Mouse (Mus musculus): Measurements from ENCODE around the gene Inhbc. TPM values are rescaled to one million over a fixed set of nuclear protein-coding genes. Genes with fewer than 3 reads are reported as not detected.

Gene Inhbc
- polyA plus RNA-seq, 1 experiment from 2014 or later = not detected

DNA sequence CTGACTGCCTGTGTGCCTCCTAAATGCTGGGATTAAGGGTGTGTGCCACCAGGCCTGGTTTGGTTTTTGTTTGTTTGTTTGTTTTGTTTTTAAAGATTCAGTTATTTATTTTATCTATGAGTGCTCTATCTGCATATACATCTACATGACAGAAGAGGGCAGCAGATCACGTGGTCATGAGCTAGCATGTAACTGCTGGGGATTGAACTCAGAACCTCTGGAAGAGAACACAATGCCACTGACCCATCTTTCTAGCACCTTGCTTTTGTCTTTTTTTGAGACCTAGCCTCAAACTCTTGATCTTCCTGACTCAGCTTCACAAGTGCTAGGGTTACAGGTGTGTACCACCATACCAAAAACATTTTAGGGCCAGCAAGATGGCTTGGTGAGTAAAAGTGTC, 35.0 kb downstream of the Inhbc start:
- ATAC-seq = no peak
- Histone ChIP-seq H3K27ac (ENCODE audit: low read depth, low read length) (no peak overlapping the region), H3K4me1 (replicated peaks; ENCODE audit: control insufficient read depth, insufficient read depth, low read length) (peaks cover 6% of the 10 kb centered on the region; the same call in 1 of the 2 replicates), H3K36me3 (ENCODE audit: control insufficient read depth, insufficient read depth) (peaks cover 5% of the 10 kb centered on the region; the same call in 1 of the 2 replicates), H3K9ac (ENCODE audit: low read depth, low read length) (no peak overlapping the region), H3K27me3 (replicated peaks; ENCODE audit: control insufficient read depth, insufficient read depth, low read length) (peaks cover 10% of the 10 kb centered on the region), H3K4me3 (ENCODE audit: low read depth, low read length) (no peak overlapping the region), H3K4me2 (replicated peaks; ENCODE audit: low read depth) (no peak overlapping the region), H3K9me3 (ENCODE audit: control insufficient read depth) (no peaks in the 10 kb centered on the region)
- WGBS = 56% methylated on average over 1 of the region's 1 CpGs
- TF ChIP-seq CTCF (IDR thresholded peaks at IDR 0.05; ENCODE audit: low read depth) = peak; percentile 15; the same call in 1 of the 2 replicates

DNA sequence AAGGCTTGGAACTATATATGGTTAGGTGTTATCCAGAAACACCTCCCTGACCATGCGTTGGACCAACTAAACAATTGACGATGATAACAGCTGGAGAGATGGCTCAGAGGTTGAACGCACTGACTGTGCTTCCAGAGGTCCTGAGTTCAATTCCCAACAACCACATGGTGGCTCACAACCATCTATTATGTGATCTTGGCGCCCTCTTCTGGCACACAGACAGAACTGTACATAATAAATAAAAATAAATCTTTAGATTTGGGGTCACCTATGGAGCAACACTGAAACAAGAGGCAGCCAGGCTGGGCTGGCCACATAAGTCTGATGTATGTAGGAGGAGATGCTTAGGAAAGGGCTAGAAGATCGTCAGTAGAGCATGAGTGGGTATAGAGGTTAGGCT, 37.1 kb downstream of the Inhbc start:
- Histone ChIP-seq H3K4me3 (ENCODE audit: low read depth, low read length) (no peak overlapping the region), H3K9me3 (ENCODE audit: control insufficient read depth) (no peaks in the 10 kb centered on the region), H3K4me1 (replicated peaks; ENCODE audit: control insufficient read depth, insufficient read depth, low read length) (no peaks in the 10 kb centered on the region), H3K36me3 (ENCODE audit: control insufficient read depth, insufficient read depth) (peaks cover 5% of the 10 kb centered on the region; the same call in 1 of the 2 replicates), H3K27ac (ENCODE audit: low read depth, low read length) (no peak overlapping the region), H3K4me2 (replicated peaks; ENCODE audit: low read depth) (no peak overlapping the region), H3K27me3 (replicated peaks; ENCODE audit: control insufficient read depth, insufficient read depth, low read length) (no peaks in the 10 kb centered on the region; the same call in 1 of the 2 replicates), H3K9ac (ENCODE audit: low read depth, low read length) (no peak overlapping the region)
- ATAC-seq = no peak
- peak; percentile 65 for TF ChIP-seq CTCF (IDR thresholded peaks at IDR 0.05; ENCODE audit: low read depth)
- WGBS = 71% methylated on average over 5 of the region's 5 CpGs

DNA sequence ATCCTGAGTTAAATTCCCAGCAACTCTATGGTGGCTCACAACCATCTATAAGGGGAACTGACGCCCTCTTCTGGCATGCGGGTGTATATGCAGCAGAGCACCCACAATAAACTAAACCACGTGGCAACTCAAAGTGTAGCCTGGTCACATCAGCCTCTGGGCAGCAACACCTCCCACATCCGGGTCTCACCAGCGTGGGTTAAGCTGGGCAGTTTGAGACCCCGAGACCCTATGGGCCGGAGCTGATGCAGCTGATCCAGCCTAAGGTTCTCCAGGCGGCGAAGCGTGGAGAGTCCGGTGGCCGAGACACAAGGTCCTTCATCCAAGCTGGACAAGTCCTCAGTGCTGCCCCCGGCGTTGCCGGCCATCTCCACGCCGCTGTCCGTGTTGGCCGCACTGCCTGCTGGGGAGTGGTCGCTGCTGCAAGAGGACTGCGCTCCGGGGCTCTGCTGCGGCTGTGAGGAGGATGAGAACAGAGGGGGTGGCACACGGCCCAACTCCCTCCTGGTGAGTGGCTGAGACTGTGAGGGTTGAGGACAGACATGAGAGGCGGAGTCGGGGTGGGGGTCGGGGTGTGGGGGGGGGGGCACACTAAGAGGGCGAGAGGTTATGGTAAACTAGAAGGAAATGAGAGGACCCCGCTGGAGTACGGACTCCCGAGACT, 37.9 kb downstream of the Inhbc start:
- peaks cover 2% of the 10 kb centered on the region; the same call in 1 of the 2 replicates for H3K27me3 ChIP-seq (replicated peaks; ENCODE audit: control insufficient read depth, insufficient read depth, low read length)
- no peak overlapping the region for H3K4me2 ChIP-seq (replicated peaks; ENCODE audit: low read depth)
- peak; percentile 50 for TF ChIP-seq CTCF (IDR thresholded peaks at IDR 0.05; ENCODE audit: low read depth)
- no peak overlapping the region for H3K27ac ChIP-seq (ENCODE audit: low read depth, low read length)
- ATAC-seq = peak; percentile 37; the same call in 1 of the 2 replicates
- H3K36me3 ChIP-seq (ENCODE audit: control insufficient read depth, insufficient read depth) = peaks cover 5% of the 10 kb centered on the region; the same call in 1 of the 2 replicates
- no peak overlapping the region for H3K9ac ChIP-seq (ENCODE audit: low read depth, low read length)
- H3K4me1 ChIP-seq (replicated peaks; ENCODE audit: control insufficient read depth, insufficient read depth, low read length) = no peaks in the 10 kb centered on the region
- H3K4me3 ChIP-seq (ENCODE audit: low read depth, low read length) = no peak overlapping the region
- H3K9me3 ChIP-seq (ENCODE audit: control insufficient read depth) = no peaks in the 10 kb centered on the region
- 35% methylated on average over 29 of the region's 31 CpGs for WGBS

DNA sequence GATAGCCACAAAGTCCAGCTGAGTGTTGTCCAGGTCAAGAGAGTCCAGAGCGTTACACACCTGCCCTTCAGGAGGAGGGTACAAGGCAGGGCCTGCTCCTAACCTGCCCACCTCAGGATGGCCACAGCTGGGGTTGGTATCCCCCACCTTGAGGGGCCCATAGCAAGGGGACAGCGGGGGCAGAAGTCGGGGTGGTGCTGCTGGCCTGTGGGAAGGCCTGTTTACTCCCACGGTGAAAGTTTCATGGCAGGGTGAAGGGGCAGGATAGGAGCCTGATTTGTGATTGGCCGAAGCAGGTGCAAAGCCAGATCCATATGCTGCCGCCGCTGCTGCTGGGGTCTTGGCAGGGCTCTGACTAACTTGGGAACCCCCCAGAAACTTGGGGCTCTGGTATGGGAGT, 40.0 kb downstream of the Inhbc start:
- Histone ChIP-seq H3K27me3 (replicated peaks; ENCODE audit: control insufficient read depth, insufficient read depth, low read length) (peaks cover 3% of the 10 kb centered on the region; the same call in 1 of the 2 replicates), H3K9ac (ENCODE audit: low read depth, low read length) (no peak overlapping the region), H3K27ac (ENCODE audit: low read depth, low read length) (no peak overlapping the region), H3K4me1 (replicated peaks; ENCODE audit: control insufficient read depth, insufficient read depth, low read length) (no peaks in the 10 kb centered on the region), H3K4me3 (ENCODE audit: low read depth, low read length) (no peak overlapping the region), H3K36me3 (ENCODE audit: control insufficient read depth, insufficient read depth) (peaks cover 5% of the 10 kb centered on the region; the same call in 1 of the 2 replicates), H3K4me2 (replicated peaks; ENCODE audit: low read depth) (no peak overlapping the region), H3K9me3 (ENCODE audit: control insufficient read depth) (no peaks in the 10 kb centered on the region)
- no peak for ATAC-seq
- no peak for TF ChIP-seq CTCF (IDR thresholded peaks at IDR 0.05; ENCODE audit: low read depth)
- WGBS = 72% methylated on average over 7 of the region's 7 CpGs

DNA sequence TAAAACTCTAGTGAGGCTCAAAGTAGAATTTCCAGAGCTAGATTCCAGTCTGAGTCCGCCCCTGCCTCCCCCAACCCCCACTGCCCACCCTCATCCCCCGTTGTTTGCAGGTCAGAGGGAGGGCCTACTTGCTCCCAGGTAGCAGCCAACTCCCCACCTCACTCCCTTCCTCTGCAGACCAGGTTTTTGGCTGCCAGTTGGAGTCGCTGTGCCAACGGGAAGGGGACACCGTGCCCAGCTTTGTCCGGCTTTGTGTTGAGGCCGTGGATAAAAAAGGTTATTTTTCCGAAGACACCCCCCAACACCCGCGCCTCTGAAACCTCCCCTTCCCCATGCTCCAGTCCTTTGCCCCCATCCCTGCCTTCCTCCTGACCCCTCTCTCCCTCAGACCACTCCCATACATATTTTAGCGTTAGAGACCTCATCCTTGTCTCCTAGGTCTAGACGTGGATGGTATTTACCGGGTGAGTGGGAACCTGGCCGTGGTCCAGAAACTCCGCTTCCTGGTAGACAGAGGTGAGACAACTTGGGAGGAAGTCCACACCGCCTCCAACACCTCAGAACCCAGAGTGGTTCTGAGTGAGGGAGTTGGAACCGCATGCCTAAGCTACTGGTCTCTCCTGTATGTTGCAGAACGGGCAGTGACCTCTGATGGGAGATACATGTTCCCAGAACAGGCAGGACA, 42.6 kb downstream of the Inhbc start:
- Histone ChIP-seq H3K27ac (ENCODE audit: low read depth, low read length) (no peak overlapping the region), H3K4me2 (replicated peaks; ENCODE audit: low read depth) (no peak overlapping the region), H3K4me1 (replicated peaks; ENCODE audit: control insufficient read depth, insufficient read depth, low read length) (0 out of 2 replicates have a peak, but pooled peaks cover 4% of the 10 kb centered on the region), H3K27me3 (replicated peaks; ENCODE audit: control insufficient read depth, insufficient read depth, low read length) (peaks cover 3% of the 10 kb centered on the region; the same call in 1 of the 2 replicates), H3K4me3 (ENCODE audit: low read depth, low read length) (no peak overlapping the region), H3K9ac (ENCODE audit: low read depth, low read length) (no peak overlapping the region), H3K9me3 (ENCODE audit: control insufficient read depth) (no peaks in the 10 kb centered on the region), H3K36me3 (ENCODE audit: control insufficient read depth, insufficient read depth) (peaks cover 5% of the 10 kb centered on the region; the same call in 1 of the 2 replicates)
- WGBS = 64% methylated on average over 18 of the region's 18 CpGs
- no peak for TF ChIP-seq CTCF (IDR thresholded peaks at IDR 0.05; ENCODE audit: low read depth)
- ATAC-seq = no peak

DNA sequence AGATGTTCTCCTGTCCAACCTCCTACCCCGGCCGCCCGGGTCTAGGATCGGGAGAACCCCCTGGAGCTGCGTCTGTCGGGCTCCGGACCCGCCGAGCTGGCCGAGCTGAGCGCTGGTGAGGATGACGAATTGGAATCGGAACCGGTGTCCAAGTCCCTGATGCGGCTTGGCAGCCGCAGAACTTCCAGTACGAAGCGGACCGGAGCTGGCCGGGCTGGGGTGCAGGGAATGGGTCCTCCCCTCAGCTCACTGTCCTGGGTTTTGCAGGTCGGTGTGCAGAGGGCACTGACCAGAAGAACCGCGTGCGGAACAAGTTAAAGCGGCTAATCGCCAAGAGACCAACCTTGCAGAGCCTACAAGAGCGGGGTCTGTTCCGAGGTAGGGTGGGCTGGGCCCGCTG, 43.4 kb downstream of the Inhbc start:
- Histone ChIP-seq H3K4me2 (replicated peaks; ENCODE audit: low read depth) (peak overlapping the region; percentile 94), H3K4me1 (replicated peaks; ENCODE audit: control insufficient read depth, insufficient read depth, low read length) (0 out of 2 replicates have a peak, but pooled peaks cover 4% of the 10 kb centered on the region), H3K9me3 (ENCODE audit: control insufficient read depth) (no peaks in the 10 kb centered on the region), H3K36me3 (ENCODE audit: control insufficient read depth, insufficient read depth) (no peaks in the 10 kb centered on the region; the same call in 1 of the 2 replicates), H3K9ac (ENCODE audit: low read depth, low read length) (peak overlapping the region; percentile 50), H3K4me3 (ENCODE audit: low read depth, low read length) (peak overlapping the region; percentile 52), H3K27me3 (replicated peaks; ENCODE audit: control insufficient read depth, insufficient read depth, low read length) (0 out of 2 replicates have a peak, but pooled peaks cover 3% of the 10 kb centered on the region), H3K27ac (ENCODE audit: low read depth, low read length) (no peak overlapping the region)
- no peak for TF ChIP-seq CTCF (IDR thresholded peaks at IDR 0.05; ENCODE audit: low read depth)
- no peak for ATAC-seq
- WGBS = 17% methylated on average over 29 of the region's 29 CpGs

Data from intestine, postnatal 0 days (tissue).